Comparison of ENCODE assay signal across 12 mouse cellular contexts in genomic region chr10:93326741-93327100, GRCm38 (mm10). TPM values are rescaled to one million over a fixed set of nuclear protein-coding genes. Genes with fewer than 3 reads are reported as not detected.
DNase-seq lines count a peak whose midpoint lies in the region; ATAC-seq lines count a peak whose summit lies in the region.
"Had no signal": no experiment of that assay in that cellular context is flagged by ENCODE, and none has a peak within 500 bp of the region (broad histone marks: within the 10 kb centered on the region; RNA-seq: fewer than 3 reads in every experiment).

No protein-coding gene starts in this region.

- 79% methylated on average over 8 of the region's 8 CpGs for WGBS in hindbrain, embryonic 10.5 days
- 78% methylated on average over 8 of the region's 8 CpGs for WGBS in hindbrain, embryonic 12.5 days
- 82% methylated on average over 8 of the region's 8 CpGs for WGBS in limb, embryonic 10.5 days

- H3K27me3 ChIP-seq in hindbrain, embryonic 10.5 days (ENCODE audit: insufficient read depth, poor library complexity, severe bottlenecking): no peaks in the 10 kb centered on the region
- H3K27me3 ChIP-seq in hindbrain, embryonic 12.5 days: no peaks in the 10 kb centered on the region
- H3K27me3 ChIP-seq in limb, embryonic 10.5 days (ENCODE audit: low read depth, poor library complexity, severe bottlenecking): no peaks in the 10 kb centered on the region
- H3K27me3 ChIP-seq: limb, embryonic 13.5 days had no signal

- peak; percentile 27 for DNase-seq in CD4-positive, CD25-positive, alpha-beta regulatory T cell, adult 2 months (ENCODE audit: low read depth, low spot score)
- no peak for DNase-seq in hindbrain, embryonic 10.5 days (ENCODE audit: low spot score)
- peak; percentile 83 for DNase-seq in 416B (ENCODE audit: low read depth)
- DNase-seq in limb, embryonic 10.5 days (ENCODE audit: low spot score): no peak
- DNase-seq in cerebellum, adult 18-20 months: no peak
- DNase-seq in gastrocnemius, postnatal 36 days: no peak
- DNase-seq: kidney, postnatal 25 days had no signal

- H3K27ac ChIP-seq in hindbrain, embryonic 10.5 days: peak overlapping the region; percentile 62; the same call in 1 of the 2 replicates
- H3K27ac ChIP-seq in hindbrain, embryonic 12.5 days: no peak overlapping the region
- H3K27ac ChIP-seq in limb, embryonic 10.5 days: peak overlapping the region; percentile 65
- H3K27ac ChIP-seq: hindbrain, postnatal 0 days had no signal

- intact Hi-C loops in gastrocnemius, postnatal 36 days (cut with DNase I): no loop called here

- H3K4me3 ChIP-seq in hindbrain, embryonic 10.5 days: no peak overlapping the region
- no peak overlapping the region for H3K4me3 ChIP-seq in hindbrain, embryonic 12.5 days
- H3K4me3 ChIP-seq in limb, embryonic 10.5 days: no peak overlapping the region
- H3K4me3 ChIP-seq: erythroblast, embryonic 14.5 days; limb, embryonic 13.5 days had no signal

- no peak overlapping the region for H3K4me2 ChIP-seq in hindbrain, embryonic 12.5 days (replicated peaks)
- H3K4me2 ChIP-seq: limb, embryonic 13.5 days had no signal

- no peaks in the 10 kb centered on the region for H3K36me3 ChIP-seq in hindbrain, embryonic 10.5 days
- H3K36me3 ChIP-seq in hindbrain, embryonic 12.5 days: no peaks in the 10 kb centered on the region
- H3K36me3 ChIP-seq in limb, embryonic 10.5 days: no peaks in the 10 kb centered on the region
- H3K36me3 ChIP-seq: limb, embryonic 13.5 days had no signal

- no peak overlapping the region for H3K9ac ChIP-seq in hindbrain, embryonic 12.5 days
- H3K9ac ChIP-seq: limb, embryonic 13.5 days had no signal

- ATAC-seq in CD4-positive, CD25-positive, alpha-beta regulatory T cell, adult 4 months: no peak
- ATAC-seq in hindbrain, embryonic 12.5 days (ENCODE audit: low FRiP score): no peak
- ATAC-seq: hindbrain, postnatal 0 days had no signal

- no peaks in the 10 kb centered on the region for H3K9me3 ChIP-seq in hindbrain, embryonic 10.5 days
- H3K9me3 ChIP-seq in hindbrain, embryonic 12.5 days (replicated peaks): no peaks in the 10 kb centered on the region
- no peaks in the 10 kb centered on the region for H3K9me3 ChIP-seq in limb, embryonic 10.5 days (replicated peaks)
- H3K9me3 ChIP-seq: limb, embryonic 13.5 days had no signal

- H3K4me1 ChIP-seq in hindbrain, embryonic 10.5 days (replicated peaks): peaks cover 21% of the 10 kb centered on the region
- H3K4me1 ChIP-seq in hindbrain, embryonic 12.5 days: 0 out of 2 replicates have a peak, but pooled peaks cover 4% of the 10 kb centered on the region
- H3K4me1 ChIP-seq in limb, embryonic 10.5 days: peaks cover 25% of the 10 kb centered on the region

RNA-seq across cellular contexts. Expression of gene Elk3, which starts 15.8 kb away (rescaled TPM):
- 10 to 100 TPM; 26.0 to 26.3 TPM for polyA plus RNA-seq in CD4-positive, CD25-positive, alpha-beta regulatory T cell, adult 4 months (2017; shearing (Covaris generic))
- polyA plus RNA-seq in hindbrain, embryonic 10.5 days (2016; fragmentation: Nextera tagmentation; extraction: Ambion mirVana): 14.8 and 15.7 TPM in 2 replicates
- polyA plus RNA-seq in hindbrain, embryonic 12.5 days (2016; fragmentation: Nextera tagmentation; extraction: Ambion mirVana): 20.9 and 23.6 TPM in 2 replicates
- polyA plus RNA-seq in limb, embryonic 10.5 days (2016; fragmentation: Nextera tagmentation; extraction: Ambion mirVana): 34.0 and 36.0 TPM in 2 replicates
- total RNA-seq in gastrocnemius, postnatal 36 days (2021): 10 to 100 TPM; 11.6 to 14.2 TPM

Comparison
In these comparisons a context has a peak if more than half of its experiments do, and no peak if none do; other contexts are left out.
1. DNase-seq: peak in CD4-positive, CD25-positive, alpha-beta regulatory T cell, adult 2 months (single experiment) and 416B (single experiment); none in hindbrain, embryonic 10.5 days (single experiment), limb, embryonic 10.5 days (single experiment), cerebellum, adult 18-20 months (0 of 2) and gastrocnemius, postnatal 36 days (0 of 2).